Mouse (Mus musculus): ENCODE results near the gene Mfap3l.

- TF ChIP-seq CTCF (IDR thresholded peaks at IDR 0.05; ENCODE audit: control insufficient read depth, insufficient read depth, insufficient read length) (no peak), MAX (IDR thresholded peaks at IDR 0.05) (no peak), CEBPB (IDR thresholded peaks at IDR 0.05; ENCODE audit: low read depth) (no peak), USF1 (IDR thresholded peaks at IDR 0.05; ENCODE audit: low read depth) (no peak), MYOG (IDR thresholded peaks at IDR 0.05; ENCODE audit: control insufficient read depth, extremely low read depth, insufficient read length) (no peak), MYOD1 (IDR thresholded peaks at IDR 0.05; ENCODE audit: control insufficient read depth, insufficient read length, low read depth) (peak; percentile 20), FOSL1 (IDR thresholded peaks at IDR 0.05; ENCODE audit: insufficient read depth, low read length, poor library complexity, severe bottlenecking) (no peak)
Observed at GRCm38 (mm10) chr8:60663552-60663951, 30.9 kb downstream of the Mfap3l start.

All from C2C12 (cell line).